Mouse (Mus musculus) forebrain, embryonic 11.5 days (tissue): ENCODE results near the gene Msrb1. TPM values are rescaled to one million over a fixed set of nuclear protein-coding genes. Genes with fewer than 3 reads are reported as not detected.
A peak's percentile ranks its signal among the peaks of the same experiment; 100 is the strongest.

Experiments used
- ATAC-seq: fragments of 200-750 bp; cut with Nextera tagmentation; replicated peaks from 2 replicates; pipeline ENCODE4 v1.8.0; 2017; ENCODE audit warnings: moderate TSS enrichment; ENCODE audit not compliant: low FRiP score
- DNase-seq: peaks from one replicate; pipeline ENCODE4 v3.0.0-alpha.2; 2017; ENCODE audit warnings: low spot score
- H3K27ac ChIP-seq: fragments of 300-500 bp; sonication (generic); 2 replicates; pipeline ENCODE4 v1.5.1; 2014; ENCODE audit warnings: low read depth, low read length
- H3K27me3 ChIP-seq: fragments of 300-500 bp; sonication (generic); 2 replicates; pipeline ENCODE4 v1.6.1; 2014; ENCODE audit warnings: mild to moderate bottlenecking, low read length, mixed read lengths; ENCODE audit not compliant: control insufficient read depth, insufficient read depth
- H3K36me3 ChIP-seq: fragments of 300-500 bp; sonication (generic); 2 replicates; pipeline ENCODE4 v1.6.1; 2014; ENCODE audit warnings: mild to moderate bottlenecking, low read length, moderate library complexity, mixed read lengths; ENCODE audit not compliant: control insufficient read depth, insufficient read depth
- H3K4me1 ChIP-seq: fragments of 300-500 bp; sonication (generic); replicated peaks from 2 replicates; pipeline ENCODE4 v1.6.1; 2014; ENCODE audit warnings: low read length, mixed read lengths; ENCODE audit not compliant: control insufficient read depth, insufficient read depth
- H3K4me2 ChIP-seq: fragments of 300-500 bp; sonication (generic); 2 replicates; pipeline ENCODE4 v1.6.1; 2014; ENCODE audit warnings: low read depth, mild to moderate bottlenecking, low read length, moderate library complexity, mixed read lengths; ENCODE audit not compliant: severe bottlenecking
- H3K4me3 ChIP-seq: fragments of 300-500 bp; sonication (generic); 2 replicates; pipeline ENCODE4 v1.5.1; 2014; ENCODE audit warnings: low read depth, low read length
- H3K9ac ChIP-seq: fragments of 300-500 bp; sonication (generic); 2 replicates; pipeline ENCODE4 v1.6.1; 2014; ENCODE audit warnings: low read length
- H3K9me3 ChIP-seq: fragments of 300-500 bp; sonication (generic); 2 replicates; pipeline ENCODE4 v1.6.1; 2016; ENCODE audit warnings: low read length, mixed read lengths; ENCODE audit not compliant: control insufficient read depth
- WGBS: fragments of 180-500 bp; shearing (Covaris S2); extraction: QIAGEN DNeasy Blood & Tissue Kit; methylation state at CpG from one replicate; pipeline ENCODE4 v1.1.7; 2014; 5-methylcytosine and 5-hydroxymethylcytosine counted together
- polyA plus RNA-seq: library from polyadenylated mRNA; unstranded; fragments of >200 nt; fragmentation: Nextera tagmentation; extraction: Ambion mirVana; gene quantifications from 2 replicates; pipeline ENCODE4 v1.2.1, GENCODE M21; 2014

Msrb1 gene
- polyA plus RNA-seq, 1 experiment from 2014 or later = 21.3 TPM

DNA sequence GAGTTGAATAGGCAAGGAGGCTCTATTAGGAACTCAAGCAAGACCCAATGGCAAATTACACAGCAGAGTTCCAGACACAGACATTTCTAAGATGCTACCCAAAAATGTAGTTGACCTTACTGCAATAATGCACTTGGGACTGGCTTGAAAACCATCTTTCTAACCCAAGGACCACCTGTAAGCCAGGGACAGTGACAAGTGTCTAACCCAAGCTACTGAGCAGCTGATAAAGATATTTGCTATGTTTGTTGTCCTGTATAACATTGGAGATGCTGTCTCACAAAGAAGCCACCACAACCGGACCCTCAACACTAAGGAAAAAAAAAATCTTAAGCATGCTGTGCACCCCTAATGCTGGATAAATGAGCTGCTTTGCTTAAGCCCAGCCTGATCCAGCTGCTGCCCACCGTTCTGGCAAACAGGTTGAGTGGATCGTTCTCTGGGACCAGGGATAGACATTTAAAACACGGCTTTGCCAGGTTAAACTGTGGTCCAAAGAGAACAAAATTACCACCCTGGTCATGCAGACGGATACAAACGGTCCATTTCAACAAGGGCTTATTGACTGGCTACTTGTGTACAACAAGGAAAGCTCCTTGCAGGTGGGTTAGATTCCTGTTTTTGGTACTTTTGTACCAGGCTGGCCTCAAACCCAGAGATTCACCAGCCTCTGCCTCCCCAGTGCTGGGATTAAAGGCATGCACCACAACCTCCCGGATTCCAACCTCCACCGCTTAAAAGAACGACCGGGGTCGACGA lies 13.1 kb upstream of the Msrb1 start:
- no peak for ATAC-seq
- peaks cover 3% of the 10 kb centered on the region for H3K36me3 ChIP-seq
- no peaks in the 10 kb centered on the region for H3K9me3 ChIP-seq
- DNase-seq = no peak
- WGBS = 2% methylated on average over 12 of the region's 12 CpGs
- peak overlapping the region; percentile 86 for H3K9ac ChIP-seq
- H3K27ac ChIP-seq = peak overlapping the region; percentile 46; the same call in 1 of the 2 replicates
- H3K4me2 ChIP-seq = peak overlapping the region; percentile 86
- no peaks in the 10 kb centered on the region for H3K27me3 ChIP-seq
- peak overlapping the region; percentile 84 for H3K4me3 ChIP-seq
- peaks cover 13% of the 10 kb centered on the region for H3K4me1 ChIP-seq

- ATAC-seq = no peak
- WGBS = 0% methylated on average over 15 of the region's 15 CpGs
- DNase-seq = no peak
Observed at GRCm38 (mm10) chr17:24723881-24724180, 12.6 kb upstream of the Msrb1 start.

DNA sequence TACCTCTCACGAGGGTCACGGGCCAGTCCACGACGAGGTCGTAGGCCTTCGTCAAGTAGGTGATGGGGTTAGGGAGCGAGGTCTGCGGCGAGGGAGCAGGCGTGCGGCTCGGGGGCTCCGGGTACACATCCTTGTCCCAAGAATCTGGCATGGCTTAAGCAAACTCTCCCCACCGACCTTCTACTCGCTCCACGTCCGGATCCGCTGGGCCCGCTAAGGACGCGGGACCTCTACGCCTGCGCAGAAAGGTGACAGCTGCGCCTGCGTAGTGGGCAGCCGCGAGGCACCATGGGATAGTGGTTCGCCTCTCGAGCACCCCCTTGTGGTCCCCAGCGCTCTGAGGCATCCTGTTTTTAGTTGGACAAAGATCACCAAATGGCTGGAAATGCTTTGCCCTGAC lies 12.3 kb upstream of the Msrb1 start, which contains the start of gene Ndufb10:
TSS of gene Ndufb10 (minus strand) at position 295 of the 400 bp plus-strand sequence.
- H3K9me3 ChIP-seq = no peaks in the 10 kb centered on the region
- H3K27me3 ChIP-seq = no peaks in the 10 kb centered on the region
- peak within 1 kb of the TSS; percentile 84 for H3K4me3 ChIP-seq
- H3K4me2 ChIP-seq = peak within 1 kb of the TSS; percentile 86
- peak within 1 kb of the TSS; percentile 86 for H3K9ac ChIP-seq
- H3K4me1 ChIP-seq = peaks cover 13% of the 10 kb centered on the region
- WGBS = 0% methylated on average over 30 of the region's 30 CpGs
- H3K36me3 ChIP-seq = peaks cover 3% of the 10 kb centered on the region
- ATAC-seq (peak; percentile 71), DNase-seq (peak; percentile 98)
- H3K27ac ChIP-seq = peak within 1 kb of the TSS; percentile 46; the same call in 1 of the 2 replicates

More at GRCm38 (mm10) chr17:24723881-24724180, 12.6 kb upstream of the Msrb1 start:
- peak overlapping the region; percentile 86 for H3K4me2 ChIP-seq
- no peaks in the 10 kb centered on the region for H3K9me3 ChIP-seq
- peaks cover 3% of the 10 kb centered on the region for H3K36me3 ChIP-seq
- H3K4me3 ChIP-seq = peak overlapping the region; percentile 84
- peaks cover 13% of the 10 kb centered on the region for H3K4me1 ChIP-seq
- no peaks in the 10 kb centered on the region for H3K27me3 ChIP-seq
- H3K9ac ChIP-seq = peak overlapping the region; percentile 86
- 0 out of 2 replicates have a peak overlapping the region, but pooled peaks have one; percentile 31 for H3K27ac ChIP-seq

GRCm38 (mm10) chr17:24725637-24726390 lies 10.6 kb upstream of the Msrb1 start:
- 80% methylated on average over 3 of the region's 3 CpGs for WGBS
- no peak overlapping the region for H3K4me2 ChIP-seq
- H3K9ac ChIP-seq = no peak overlapping the region
- H3K27ac ChIP-seq = no peak overlapping the region
- no peak for ATAC-seq
- H3K9me3 ChIP-seq = no peaks in the 10 kb centered on the region
- no peaks in the 10 kb centered on the region for H3K27me3 ChIP-seq
- H3K36me3 ChIP-seq = peaks cover 3% of the 10 kb centered on the region
- DNase-seq = no peak
- peaks cover 13% of the 10 kb centered on the region for H3K4me1 ChIP-seq
- no peak overlapping the region for H3K4me3 ChIP-seq

- no peak for DNase-seq
- no peak within 1 kb of the TSS for H3K27ac ChIP-seq
- no peaks in the 10 kb centered on the region for H3K9me3 ChIP-seq
- H3K9ac ChIP-seq = no peak within 1 kb of the TSS
- no peaks in the 10 kb centered on the region for H3K27me3 ChIP-seq
- no peaks in the 10 kb centered on the region for H3K36me3 ChIP-seq
- no peak within 1 kb of the TSS for H3K4me2 ChIP-seq
- WGBS = 88% methylated on average over 2 of the region's 2 CpGs
- H3K4me1 ChIP-seq = peaks cover 6% of the 10 kb centered on the region
- ATAC-seq = no peak
- no peak within 1 kb of the TSS for H3K4me3 ChIP-seq
Observed at GRCm38 (mm10) chr17:24727618-24728017, 8.8 kb upstream of the Msrb1 start, which contains the start of gene Rpl3l. Gene Rpl3l, plus strand, starts transcription at chr17:24727820.

- DNase-seq (no peak), ATAC-seq (no peak)
- no peak overlapping the region for H3K4me3 ChIP-seq
- H3K9ac ChIP-seq = no peak overlapping the region
- H3K4me1 ChIP-seq = peaks cover 4% of the 10 kb centered on the region
- H3K27me3 ChIP-seq = no peaks in the 10 kb centered on the region
- no peak overlapping the region for H3K27ac ChIP-seq
- no peaks in the 10 kb centered on the region for H3K36me3 ChIP-seq
- no peak overlapping the region for H3K4me2 ChIP-seq
- H3K9me3 ChIP-seq = no peaks in the 10 kb centered on the region
- WGBS = 79% methylated on average over 17 of the region's 17 CpGs
Observed at GRCm38 (mm10) chr17:24728184-24728583, 8.3 kb upstream of the Msrb1 start.

- Histone ChIP-seq H3K36me3 (no peaks in the 10 kb centered on the region), H3K9ac (no peak overlapping the region), H3K4me2 (no peak overlapping the region), H3K27ac (no peak overlapping the region), H3K9me3 (no peaks in the 10 kb centered on the region), H3K4me3 (no peak overlapping the region), H3K27me3 (no peaks in the 10 kb centered on the region), H3K4me1 (no peaks in the 10 kb centered on the region)
- DNase-seq (no peak), ATAC-seq (no peak)
- WGBS = 89% methylated on average over 6 of the region's 6 CpGs
Observed at GRCm38 (mm10) chr17:24729067-24729466, 7.4 kb upstream of the Msrb1 start.

DNA sequence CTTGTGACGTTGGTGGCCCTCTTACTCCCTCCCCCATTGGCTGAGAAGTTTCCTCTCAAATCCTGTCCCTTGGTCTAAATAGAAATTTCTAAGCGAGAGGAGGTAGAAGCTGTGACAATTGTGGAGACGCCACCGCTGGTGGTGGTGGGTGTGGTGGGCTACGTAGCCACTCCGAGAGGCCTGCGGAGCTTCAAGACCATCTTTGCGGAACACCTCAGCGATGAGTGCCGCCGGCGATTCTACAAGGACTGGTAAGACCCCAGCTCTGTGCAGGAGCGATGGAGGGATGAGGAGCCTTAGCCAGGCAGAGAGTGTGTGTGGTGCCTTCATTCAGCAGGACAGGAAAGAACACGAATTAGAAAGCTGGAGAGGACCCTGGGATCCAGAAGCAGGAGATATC lies 5.7 kb upstream of the Msrb1 start:
- Histone ChIP-seq H3K27me3 (no peaks in the 10 kb centered on the region), H3K27ac (no peak overlapping the region), H3K36me3 (no peaks in the 10 kb centered on the region), H3K9ac (no peak overlapping the region), H3K4me1 (no peaks in the 10 kb centered on the region), H3K4me2 (no peak overlapping the region), H3K9me3 (no peaks in the 10 kb centered on the region), H3K4me3 (no peak overlapping the region)
- ATAC-seq (no peak), DNase-seq (no peak)
- WGBS = 82% methylated on average over 14 of the region's 14 CpGs
